Mouse (Mus musculus) adrenal gland, postnatal 14 days (tissue): Measurements from ENCODE around the gene Rdm1. TPM values are rescaled to one million over a fixed set of nuclear protein-coding genes. Genes with fewer than 3 reads are reported as not detected.
"Not testable (repeated sequence)": the region's sequence is repeated elsewhere in the genome, so short reads cannot be mapped to it uniquely, and the experiment has no call there.

Experiments
- DNase-seq: peaks from one replicate; pipeline ENCODE4 v3.0.0; 2021; ENCODE audit warnings: mixed read lengths
- long read RNA-seq, 2 experiments: library from polyadenylated mRNA; stranded (forward); transcript quantifications; one replicate each; pipeline ENCODE4 v2.0.0; 2021
- total RNA-seq: library from RNA; stranded (reverse); gene quantifications from 2 replicates; pipeline ENCODE4 v1.2.3, GENCODE M21; 2021

Gene Rdm1
- total RNA-seq: 22.9 and 26.6 TPM in 2 replicates
- long read RNA-seq, experiment 1, transcript Rdm1-201 (7 exons, 1,124 nt): major isoform, 38 of 46 reads
- long read RNA-seq, experiment 1, partial matches to known transcripts: 1 of 46 reads
- long read RNA-seq, experiment 1, other reads (novel, unspliced or antisense): 7 of 46 reads
- long read RNA-seq, experiment 2, transcript Rdm1-201 (7 exons, 1,124 nt): major isoform, 28 of 35 reads
- long read RNA-seq, experiment 2, partial matches to known transcripts: 2 of 35 reads
- long read RNA-seq, experiment 2, other reads (novel, unspliced or antisense): 5 of 35 reads

GRCm38 (mm10) chr11:101626995-101627856, at the start of gene Rdm1:
Gene Rdm1 (plus strand): TSS chr11:101627195.
- DNase-seq: peak; percentile 92

DNA sequence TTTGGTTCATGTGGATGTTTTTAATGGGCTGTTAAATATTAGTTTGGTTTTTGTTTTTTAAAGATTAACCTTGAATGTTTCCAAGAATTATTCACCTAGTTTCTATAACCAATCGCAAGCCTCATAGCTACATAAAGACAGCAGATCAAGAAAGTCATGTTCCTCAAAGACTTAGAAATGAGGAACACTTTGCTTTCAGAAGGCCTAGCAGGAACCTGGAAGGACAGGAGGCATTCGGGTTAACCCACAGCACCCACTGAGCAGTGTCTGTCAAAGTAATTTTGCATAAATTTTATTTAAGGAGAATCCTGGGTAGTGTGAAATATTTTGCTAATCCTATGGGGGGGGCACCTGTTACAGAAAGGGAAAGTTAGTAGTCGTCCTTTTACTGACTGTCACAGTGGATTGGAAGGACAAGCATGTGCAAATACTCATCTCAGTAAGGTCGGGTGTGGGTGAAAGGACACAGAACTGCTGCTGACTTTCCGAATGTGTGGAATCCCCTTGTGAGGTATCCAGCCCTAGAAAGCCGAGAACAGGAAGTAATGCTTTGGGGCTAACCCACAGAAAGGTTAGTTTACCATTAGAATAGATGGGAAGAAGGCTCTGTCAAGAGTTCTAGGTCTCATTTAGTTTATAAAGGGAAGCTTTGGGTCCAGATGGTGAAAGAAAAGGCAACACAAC, 45.8 kb upstream of the Rdm1 start:
- DNase-seq: no peak

DNA sequence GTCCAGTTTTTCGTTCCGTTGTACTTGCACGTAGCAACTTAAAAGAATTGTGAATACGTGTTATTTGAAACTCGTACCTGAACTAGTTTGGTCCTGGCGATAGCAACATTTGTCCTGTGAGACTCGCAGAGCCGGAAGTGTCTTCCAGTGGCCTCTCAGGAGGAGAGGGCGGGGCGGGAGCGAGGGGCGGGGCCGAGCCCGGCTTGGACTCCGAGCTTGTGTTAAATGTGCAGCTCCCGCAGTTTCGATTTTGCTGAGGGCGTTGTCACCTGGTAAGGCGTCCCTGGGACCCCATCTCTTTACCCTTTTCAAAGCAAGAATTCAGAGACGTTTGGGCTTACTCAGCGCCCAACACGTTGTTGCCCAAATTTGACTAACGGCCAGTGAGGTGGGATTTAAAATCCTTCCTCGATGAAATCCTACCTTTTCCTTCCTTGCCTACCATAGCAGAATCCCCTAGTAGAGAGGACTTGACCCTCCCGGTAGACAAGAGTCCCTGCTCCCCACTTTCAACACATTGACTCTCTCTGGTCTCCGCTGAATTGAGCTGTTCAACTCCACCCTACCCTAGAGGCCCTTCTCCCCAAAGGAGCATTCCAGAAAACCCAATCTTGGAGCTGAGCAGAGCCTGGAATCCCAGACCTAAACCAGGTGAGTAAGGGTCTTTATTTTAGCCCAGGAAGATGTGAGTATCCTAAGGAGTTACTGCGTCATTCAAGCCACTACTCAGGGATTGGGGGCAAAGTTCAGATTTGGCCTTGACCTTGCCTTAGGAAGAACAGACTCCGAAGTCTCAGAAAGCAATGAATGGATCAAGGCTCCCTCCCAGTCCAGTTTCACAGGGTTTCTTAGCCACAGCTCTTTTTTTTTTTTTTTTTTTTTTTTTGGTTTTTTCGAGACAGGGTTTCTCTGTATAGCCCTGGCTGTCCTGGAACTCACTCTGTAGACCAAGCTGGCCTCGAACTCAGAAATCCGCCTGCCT, 44.6 kb upstream of the Rdm1 start, which contains the start of gene Tmem106a:
TSS of gene Tmem106a (plus strand) at position 189 of the 982 bp plus-strand sequence.
- DNase-seq: peak; percentile 87

- DNase-seq: no peak
Observed at GRCm38 (mm10) chr11:101583205-101583604, 43.8 kb upstream of the Rdm1 start.

DNA sequence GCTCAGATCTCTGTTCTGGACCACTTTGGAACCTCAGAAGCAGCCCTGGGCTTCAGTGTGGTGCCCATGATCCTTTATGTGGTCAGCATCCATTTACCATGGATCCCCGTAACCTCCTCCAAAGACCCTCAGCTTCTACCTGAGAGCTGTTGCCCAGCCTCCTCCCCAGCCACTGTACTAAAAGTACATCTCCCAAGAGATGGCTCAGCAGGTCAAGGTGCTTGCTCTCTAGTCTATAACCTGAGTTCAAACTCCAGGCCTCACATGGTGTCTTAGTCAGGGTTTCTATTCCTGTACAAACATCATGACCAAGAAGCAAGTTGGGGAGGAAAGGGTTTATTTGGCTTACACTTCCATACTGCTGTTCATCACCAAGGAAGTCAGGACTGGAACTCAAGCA, 42.0 kb upstream of the Rdm1 start:
- DNase-seq: not testable (repeated sequence)

- no peak for DNase-seq
Observed at GRCm38 (mm10) chr11:101585805-101586204, 41.2 kb upstream of the Rdm1 start.

- no peak for DNase-seq
Observed at GRCm38 (mm10) chr11:101587676-101588075, 39.3 kb upstream of the Rdm1 start.

GRCm38 (mm10) chr11:101588868-101589267, 38.1 kb upstream of the Rdm1 start:
- no peak for DNase-seq

DNA sequence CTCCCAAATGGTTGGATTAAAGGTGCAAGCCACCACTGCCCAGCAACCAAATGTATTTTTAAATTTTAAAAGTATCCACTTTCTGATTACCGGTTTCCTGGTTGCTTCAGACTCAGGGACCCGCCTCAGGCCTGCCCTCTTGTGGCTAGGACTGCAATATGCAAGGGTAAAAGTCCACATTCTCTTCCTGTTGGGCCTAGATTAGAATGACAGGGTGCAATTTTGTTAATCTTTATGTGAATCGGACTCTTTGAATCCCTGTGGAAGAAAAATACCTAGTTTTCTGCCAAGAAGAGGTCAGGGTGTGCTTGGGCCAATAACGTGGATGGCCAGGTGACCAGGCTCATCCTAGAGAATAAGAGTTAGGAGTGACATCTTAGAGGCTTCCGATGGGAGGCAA, 37.6 kb upstream of the Rdm1 start:
- DNase-seq: peak; percentile 72

GRCm38 (mm10) chr11:101589989-101590624, 36.9 kb upstream of the Rdm1 start:
- DNase-seq: no peak

- no peak for DNase-seq
Observed at GRCm38 (mm10) chr11:101599156-101599555, 27.8 kb upstream of the Rdm1 start, which contains the start of gene Gm11634. Gene Gm11634 (minus strand): TSS chr11:101599256.

- DNase-seq: peak; percentile 88
Observed at GRCm38 (mm10) chr11:101602491-101602890, 24.5 kb upstream of the Rdm1 start.

- no peak for DNase-seq
Observed at GRCm38 (mm10) chr11:101604116-101604515, 22.9 kb upstream of the Rdm1 start.

DNA sequence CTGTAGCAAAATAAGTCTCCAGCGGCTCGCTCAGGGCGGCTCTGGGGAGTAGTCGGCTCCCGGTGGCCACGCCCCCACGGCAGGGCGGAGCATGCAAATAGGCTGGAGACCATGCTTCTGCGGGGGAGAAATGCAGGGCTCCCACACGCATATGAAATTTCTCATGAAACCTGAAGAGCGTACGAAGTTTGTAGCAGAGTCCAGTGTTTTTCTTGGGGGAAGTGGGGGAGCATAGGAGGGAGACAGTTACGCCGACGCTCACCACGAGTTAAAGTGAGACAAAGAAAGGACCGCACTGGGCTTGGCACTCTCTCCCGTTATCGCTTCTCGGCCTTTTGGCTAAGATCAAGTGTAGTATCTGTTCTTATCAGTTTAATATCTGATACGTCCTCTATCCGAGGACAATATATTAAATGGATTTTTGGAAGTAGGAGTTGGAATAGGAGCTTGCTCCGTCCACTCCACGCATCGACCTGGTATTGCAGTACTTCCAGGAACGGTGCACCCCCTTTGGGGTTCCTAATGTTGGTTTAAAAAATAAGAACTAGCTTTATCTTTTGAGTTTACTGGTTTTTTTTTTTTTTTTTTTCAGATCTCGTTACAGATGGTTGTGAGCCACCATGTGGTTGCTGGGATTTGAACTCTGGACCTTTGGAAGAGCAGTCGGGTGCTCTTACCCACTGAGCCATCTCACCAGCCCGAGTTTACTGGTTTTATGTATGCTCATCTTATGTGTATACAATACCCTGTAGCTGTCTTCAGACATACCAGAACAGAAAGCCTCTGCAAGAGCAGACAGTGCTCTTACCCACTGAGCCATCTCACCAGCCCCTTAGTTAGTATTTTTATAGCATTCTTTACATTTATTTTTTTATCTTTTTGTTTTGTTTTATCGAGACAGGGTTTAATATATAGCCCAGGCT, 22.2 kb upstream of the Rdm1 start:
- peak; percentile 90 for DNase-seq

GRCm38 (mm10) chr11:101607134-101607533, 19.9 kb upstream of the Rdm1 start:
- not testable (repeated sequence) for DNase-seq

GRCm38 (mm10) chr11:101610445-101610844, 16.6 kb upstream of the Rdm1 start:
- DNase-seq: no peak

DNA sequence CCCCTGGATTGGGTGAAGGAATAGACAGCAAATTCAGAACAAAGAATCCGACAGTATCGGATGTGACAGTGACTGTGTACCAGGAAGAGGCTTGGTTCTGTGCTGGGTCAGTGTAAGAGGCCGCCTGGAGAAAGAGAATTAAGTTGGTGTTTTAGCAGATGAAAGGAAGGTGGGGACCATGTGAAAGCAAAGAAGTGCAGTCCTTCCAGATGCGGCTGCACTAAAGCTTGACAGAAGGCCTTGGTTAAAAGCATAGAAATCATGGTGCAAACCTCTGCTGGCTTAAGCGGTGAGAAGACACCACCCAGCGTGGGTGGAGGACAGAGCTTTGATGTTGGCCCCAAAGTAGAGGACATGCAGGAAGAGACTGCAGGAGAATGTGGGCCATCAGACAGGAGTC, 13.4 kb upstream of the Rdm1 start:
- DNase-seq: no peak

- DNase-seq: no peak
Observed at GRCm38 (mm10) chr11:101614116-101614515, 12.9 kb upstream of the Rdm1 start.

DNA sequence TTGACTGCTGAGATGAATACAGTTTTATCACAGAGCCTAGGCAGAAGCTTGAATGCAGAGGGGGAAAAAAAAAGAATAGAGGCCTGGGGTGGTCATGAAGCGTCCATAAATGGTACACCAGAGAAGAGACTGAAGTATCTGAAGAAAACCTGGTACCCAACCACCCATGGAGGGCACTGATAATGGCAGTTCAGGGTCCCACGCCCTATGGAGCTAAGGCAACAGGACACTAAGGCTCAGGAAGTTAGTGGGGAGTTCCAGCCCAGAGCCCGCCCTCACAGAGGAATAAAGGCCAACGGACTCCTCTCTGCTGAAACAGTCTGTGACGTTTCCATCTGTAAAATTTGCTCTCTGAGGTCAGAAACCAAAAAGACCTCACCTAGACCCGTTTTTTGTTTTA, 11.6 kb upstream of the Rdm1 start:
- no peak for DNase-seq

DNA sequence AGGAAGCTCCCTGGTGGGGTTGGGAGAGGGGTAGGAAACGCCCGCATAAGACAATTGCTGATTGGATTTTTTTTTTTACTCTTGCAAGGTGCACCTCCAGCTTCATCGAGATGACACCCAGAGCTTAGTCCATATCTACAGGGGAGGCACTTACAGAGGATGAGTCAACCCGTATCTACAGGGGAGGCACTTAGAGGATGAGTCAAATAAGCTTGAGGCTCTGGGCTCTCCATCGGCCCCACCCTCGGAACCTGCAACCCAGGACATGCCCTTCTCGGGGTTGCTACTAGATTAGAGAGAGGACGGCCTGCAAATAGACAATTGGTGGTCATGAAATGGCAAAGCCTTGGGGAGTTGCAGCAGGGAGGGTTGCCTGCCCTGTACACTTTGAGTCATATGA, 10.9 kb upstream of the Rdm1 start:
- no peak for DNase-seq
